Mouse (Mus musculus) hindbrain, embryonic 12.5 days (tissue): ENCODE measurements around the gene Ddo. TPM values are rescaled to one million over a fixed set of nuclear protein-coding genes. Genes with fewer than 3 reads are reported as not detected.

Source experiments
- ATAC-seq: fragments of 200-750 bp; cut with Nextera tagmentation; 2 replicates; pipeline ENCODE4 v1.8.0; 2017; ENCODE audit warnings: moderate TSS enrichment; ENCODE audit not compliant: low FRiP score
- H3K27ac ChIP-seq: fragments of 300-500 bp; sonication (generic); 2 replicates; pipeline ENCODE4 v1.5.1; 2016; ENCODE audit warnings: mild to moderate bottlenecking
- H3K27me3 ChIP-seq: fragments of 300-500 bp; sonication (generic); 2 replicates; pipeline ENCODE4 v1.6.1; 2016; ENCODE audit warnings: mild to moderate bottlenecking
- H3K36me3 ChIP-seq: fragments of 300-500 bp; sonication (generic); 2 replicates; pipeline ENCODE4 v1.6.1; 2016; ENCODE audit warnings: mild to moderate bottlenecking
- H3K4me1 ChIP-seq: fragments of 300-500 bp; sonication (generic); 2 replicates; pipeline ENCODE4 v1.6.1; 2016
- H3K4me2 ChIP-seq: fragments of 300-500 bp; sonication (generic); replicated peaks from 2 replicates; pipeline ENCODE4 v1.6.1; 2016; ENCODE audit warnings: mild to moderate bottlenecking
- H3K4me3 ChIP-seq: fragments of 300-500 bp; sonication (generic); 2 replicates; pipeline ENCODE4 v1.5.1; 2016; ENCODE audit warnings: mild to moderate bottlenecking
- H3K9ac ChIP-seq: fragments of 300-500 bp; sonication (generic); 2 replicates; pipeline ENCODE4 v1.6.1; 2016; ENCODE audit warnings: mild to moderate bottlenecking, moderate library complexity
- H3K9me3 ChIP-seq: fragments of 300-500 bp; sonication (generic); replicated peaks from 2 replicates; pipeline ENCODE4 v1.6.1; 2016; ENCODE audit warnings: mild to moderate bottlenecking
- WGBS: fragments of 180-500 bp; shearing (Covaris S2); methylation state at CpG from one replicate; pipeline ENCODE4 v1.1.7; 2016; 5-methylcytosine and 5-hydroxymethylcytosine counted together
- polyA plus RNA-seq: library from polyadenylated mRNA; unstranded; fragments of >200 nt; fragmentation: Nextera tagmentation; extraction: Ambion mirVana; gene quantifications from 2 replicates; pipeline ENCODE4 v1.2.1, GENCODE M21; 2016

Gene Ddo
- polyA plus RNA-seq, 1 experiment from 2014 or later: 0.67 TPM

- Histone ChIP-seq H3K4me1 (peaks cover 16% of the 10 kb centered on the region), H3K9me3 (no peaks in the 10 kb centered on the region), H3K27me3 (no peaks in the 10 kb centered on the region), H3K4me3 (no peak overlapping the region), H3K9ac (no peak overlapping the region), H3K27ac (peak overlapping the region; percentile 14; the same call in 1 of the 2 replicates), H3K36me3 (no peaks in the 10 kb centered on the region), H3K4me2 (no peak overlapping the region)
- 37% methylated on average over 8 of the region's 8 CpGs for WGBS
- peak; percentile 55 for ATAC-seq
Observed at GRCm38 (mm10) chr10:40672587-40673296, 42.9 kb downstream of the Ddo start.

GRCm38 (mm10) chr10:40673297-40673665 lies 43.5 kb downstream of the Ddo start:
- 54% methylated on average over 7 of the region's 7 CpGs for WGBS
- Histone ChIP-seq H3K27ac (0 out of 2 replicates have a peak overlapping the region, but pooled peaks have one; percentile 14), H3K27me3 (no peaks in the 10 kb centered on the region), H3K4me1 (peaks cover 16% of the 10 kb centered on the region), H3K4me2 (no peak overlapping the region), H3K9ac (0 out of 2 replicates have a peak overlapping the region, but pooled peaks have one; percentile 1), H3K36me3 (no peaks in the 10 kb centered on the region), H3K9me3 (no peaks in the 10 kb centered on the region), H3K4me3 (no peak overlapping the region)
- peak; percentile 30; the same call in 1 of the 2 replicates for ATAC-seq

- Histone ChIP-seq H3K4me3 (peak overlapping the region; percentile 16), H3K9ac (peak overlapping the region; percentile 35; the same call in 1 of the 2 replicates), H3K9me3 (no peaks in the 10 kb centered on the region), H3K27ac (no peak overlapping the region), H3K4me1 (peaks cover 16% of the 10 kb centered on the region), H3K36me3 (no peaks in the 10 kb centered on the region), H3K27me3 (no peaks in the 10 kb centered on the region), H3K4me2 (peak overlapping the region; percentile 48)
- 8% methylated on average over 13 of the region's 13 CpGs for WGBS
- no peak for ATAC-seq
Observed at GRCm38 (mm10) chr10:40674151-40674550, 44.3 kb downstream of the Ddo start.

GRCm38 (mm10) chr10:40675921-40676320 lies 46.1 kb downstream of the Ddo start:
- Histone ChIP-seq H3K36me3 (no peaks in the 10 kb centered on the region), H3K4me2 (no peak overlapping the region), H3K9me3 (no peaks in the 10 kb centered on the region), H3K9ac (no peak overlapping the region), H3K27ac (no peak overlapping the region), H3K4me3 (no peak overlapping the region), H3K4me1 (peaks cover 16% of the 10 kb centered on the region), H3K27me3 (no peaks in the 10 kb centered on the region)
- 87% methylated on average over 7 of the region's 7 CpGs for WGBS
- no peak for ATAC-seq

- ATAC-seq: no peak
- H3K4me1 ChIP-seq: peaks cover 16% of the 10 kb centered on the region
- H3K9ac ChIP-seq: no peak overlapping the region
- 81% methylated on average over 3 of the region's 3 CpGs for WGBS
- no peaks in the 10 kb centered on the region for H3K36me3 ChIP-seq
- no peak overlapping the region for H3K27ac ChIP-seq
- no peak overlapping the region for H3K4me3 ChIP-seq
- H3K9me3 ChIP-seq: no peaks in the 10 kb centered on the region
- H3K27me3 ChIP-seq: no peaks in the 10 kb centered on the region; the same call in 1 of the 2 replicates
- H3K4me2 ChIP-seq: no peak overlapping the region
Observed at GRCm38 (mm10) chr10:40678477-40678876, 48.7 kb downstream of the Ddo start.

- Histone ChIP-seq H3K4me1 (peaks cover 7% of the 10 kb centered on the region; the same call in 1 of the 2 replicates), H3K9me3 (no peaks in the 10 kb centered on the region), H3K27ac (no peak overlapping the region), H3K27me3 (peaks cover 5% of the 10 kb centered on the region), H3K9ac (no peak overlapping the region), H3K36me3 (no peaks in the 10 kb centered on the region), H3K4me2 (peak overlapping the region; percentile 99), H3K4me3 (no peak overlapping the region)
- WGBS: 28% methylated on average over 8 of the region's 8 CpGs
- no peak for ATAC-seq
Observed at GRCm38 (mm10) chr10:40682470-40682869, 52.7 kb downstream of the Ddo start.

- WGBS: under 1% methylated on average over 49 of the region's 50 CpGs
Observed at GRCm38 (mm10) chr10:40683092-40683867, 53.5 kb downstream of the Ddo start, which contains the start of gene Mettl24. Gene Mettl24 (plus strand): TSS chr10:40683282.

GRCm38 (mm10) chr10:40683868-40684253 lies 54.0 kb downstream of the Ddo start:
- H3K4me2 ChIP-seq: peak overlapping the region; percentile 99
- H3K9me3 ChIP-seq: no peaks in the 10 kb centered on the region
- H3K9ac ChIP-seq: no peak overlapping the region
- no peak for ATAC-seq
- H3K36me3 ChIP-seq: no peaks in the 10 kb centered on the region
- peaks cover 7% of the 10 kb centered on the region; the same call in 1 of the 2 replicates for H3K4me1 ChIP-seq
- no peak overlapping the region for H3K27ac ChIP-seq
- 62% methylated on average over 9 of the region's 9 CpGs for WGBS
- peak overlapping the region; percentile 56; the same call in 1 of the 2 replicates for H3K4me3 ChIP-seq
- peaks cover 5% of the 10 kb centered on the region for H3K27me3 ChIP-seq

More at GRCm38 (mm10) chr10:40683092-40683867, 53.5 kb downstream of the Ddo start, which contains the start of gene Mettl24:
- Histone ChIP-seq H3K9ac (peak within 1 kb of the TSS; percentile 74), H3K4me1 (peaks cover 7% of the 10 kb centered on the region; the same call in 1 of the 2 replicates), H3K27me3 (peaks cover 5% of the 10 kb centered on the region), H3K36me3 (no peaks in the 10 kb centered on the region), H3K4me2 (peak within 1 kb of the TSS; percentile 99), H3K9me3 (no peaks in the 10 kb centered on the region), H3K27ac (no peak within 1 kb of the TSS), H3K4me3 (peak within 1 kb of the TSS; percentile 56)
- ATAC-seq: peak; percentile 88

- H3K27me3 ChIP-seq: peaks cover 5% of the 10 kb centered on the region
- H3K27ac ChIP-seq: no peak overlapping the region
- no peak overlapping the region for H3K4me2 ChIP-seq
- no peaks in the 10 kb centered on the region for H3K36me3 ChIP-seq
- no peaks in the 10 kb centered on the region for H3K9me3 ChIP-seq
- H3K4me3 ChIP-seq: no peak overlapping the region
- 94% methylated on average over 7 of the region's 7 CpGs for WGBS
- no peak overlapping the region for H3K9ac ChIP-seq
- ATAC-seq: no peak
- peaks cover 7% of the 10 kb centered on the region; the same call in 1 of the 2 replicates for H3K4me1 ChIP-seq
Observed at GRCm38 (mm10) chr10:40684326-40684725, 54.5 kb downstream of the Ddo start.

GRCm38 (mm10) chr10:40685641-40686040 lies 55.8 kb downstream of the Ddo start:
- H3K27ac ChIP-seq: no peak overlapping the region
- no peak overlapping the region for H3K4me2 ChIP-seq
- H3K9me3 ChIP-seq: no peaks in the 10 kb centered on the region
- 33% methylated on average over 8 of the region's 8 CpGs for WGBS
- ATAC-seq: no peak
- H3K9ac ChIP-seq: no peak overlapping the region
- H3K4me1 ChIP-seq: peaks cover 7% of the 10 kb centered on the region; the same call in 1 of the 2 replicates
- H3K36me3 ChIP-seq: no peaks in the 10 kb centered on the region
- H3K27me3 ChIP-seq: peaks cover 5% of the 10 kb centered on the region
- no peak overlapping the region for H3K4me3 ChIP-seq

GRCm38 (mm10) chr10:40686976-40687375 lies 57.2 kb downstream of the Ddo start:
- Histone ChIP-seq H3K36me3 (no peaks in the 10 kb centered on the region), H3K4me1 (peaks cover 7% of the 10 kb centered on the region; the same call in 1 of the 2 replicates), H3K4me3 (no peak overlapping the region), H3K9me3 (no peaks in the 10 kb centered on the region), H3K27ac (no peak overlapping the region), H3K9ac (no peak overlapping the region), H3K27me3 (peaks cover 5% of the 10 kb centered on the region), H3K4me2 (no peak overlapping the region)
- ATAC-seq: no peak
- WGBS: 92% methylated on average over 4 of the region's 4 CpGs

- H3K4me1 ChIP-seq: peaks cover 7% of the 10 kb centered on the region; the same call in 1 of the 2 replicates
- H3K9ac ChIP-seq: no peak overlapping the region
- H3K27ac ChIP-seq: no peak overlapping the region
- ATAC-seq: no peak
- WGBS: 75% methylated on average over 2 of the region's 2 CpGs
- H3K36me3 ChIP-seq: no peaks in the 10 kb centered on the region
- no peaks in the 10 kb centered on the region for H3K9me3 ChIP-seq
- peaks cover 5% of the 10 kb centered on the region for H3K27me3 ChIP-seq
- no peak overlapping the region for H3K4me2 ChIP-seq
- no peak overlapping the region for H3K4me3 ChIP-seq
Observed at GRCm38 (mm10) chr10:40687407-40687806, 57.6 kb downstream of the Ddo start.
